Mouse (Mus musculus): ENCODE measurements at regions not wholly inside any gene's neighbourhood (a gene's known extent, or its start where the extent isn't known, plus 50 kb on each side); places are given as distances from the start of the nearest gene placed in this dataset.

DNA sequence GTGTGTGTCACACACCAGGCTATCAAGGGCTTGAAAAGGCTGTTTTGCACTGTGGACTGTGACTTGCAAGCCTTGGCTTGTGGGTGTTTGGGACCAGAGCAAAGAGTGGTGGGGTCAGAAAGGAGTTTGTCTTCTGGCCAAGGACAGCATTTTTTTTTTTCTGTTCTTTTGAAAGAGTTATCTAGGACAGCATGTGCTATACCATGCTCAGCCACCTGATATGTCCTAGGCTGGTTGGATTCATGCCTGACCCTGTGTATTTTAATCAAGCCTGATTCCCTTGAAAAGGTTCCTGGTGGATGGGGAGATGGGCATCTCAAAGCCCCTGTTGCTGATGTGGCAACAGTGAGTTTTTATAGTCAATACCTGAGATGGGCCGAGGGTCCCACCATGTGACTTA, 61.2 kb upstream of the Serp2 start:
- Histone ChIP-seq H3K36me3 (ENCODE audit: control insufficient read depth, insufficient read depth, low read length, poor library complexity, severe bottlenecking) (no peaks in the 10 kb centered on the region), H3K4me1 (ENCODE audit: control insufficient read depth in 2 of 2, insufficient read depth in 2 of 2, low read length in 2 of 2, poor library complexity in 1 of 2) (peaks cover 2 to 18% of the 10 kb centered on the region in 2 experiments; a peak in 3 of 4 replicates), H3K9ac (ENCODE audit: insufficient read depth, low read depth, low read length, poor library complexity, severe bottlenecking) (no peak overlapping the region), H3K4me3 (ENCODE audit: insufficient read depth in 1 of 2, low read depth in 1 of 2, low read length in 2 of 2, poor library complexity in 1 of 2, severe bottlenecking in 1 of 2) (no peak overlapping the region), H3K9me3 (ENCODE audit: control insufficient read depth, insufficient read depth, low read depth, low read length) (no peaks in the 10 kb centered on the region), H3K27ac (ENCODE audit: insufficient read depth, low read depth, low read length, poor library complexity, severe bottlenecking) (no peak overlapping the region)
- no peak for TF ChIP-seq ZC3H11A (IDR thresholded peaks at IDR 0.05; ENCODE audit: borderline replicate concordance, low read depth, low read length)
- no peak for TF ChIP-seq MAFK (IDR thresholded peaks at IDR 0.05; ENCODE audit: insufficient read depth, low read depth, low read length)
- TF ChIP-seq HCFC1 (IDR thresholded peaks at IDR 0.05; ENCODE audit: borderline replicate concordance, insufficient read depth, low read length), result no peak
- no peak for TF ChIP-seq CHD2 (IDR thresholded peaks at IDR 0.05; ENCODE audit: low read depth, low read length)
- no peak for TF ChIP-seq ZNF384 (IDR thresholded peaks at IDR 0.05; ENCODE audit: low read depth, low read length)
- no peak for DNase-seq (ENCODE audit: low read depth, low spot score)
- in situ Hi-C loops (cut with MboI; ENCODE audit: low sequenced_read_pairs in 2 of 2, unreplicated experiment in 2 of 2), result no loop called here

GRCm38 (mm10) chr14:76617447-76617846, 60.8 kb upstream of the Serp2 start:
- TF ChIP-seq MAFK (IDR thresholded peaks at IDR 0.05; ENCODE audit: insufficient read depth, low read depth, low read length) (no peak), CHD2 (IDR thresholded peaks at IDR 0.05; ENCODE audit: low read depth, low read length) (no peak), ZC3H11A (IDR thresholded peaks at IDR 0.05; ENCODE audit: borderline replicate concordance, low read depth, low read length) (no peak), HCFC1 (IDR thresholded peaks at IDR 0.05; ENCODE audit: borderline replicate concordance, insufficient read depth, low read length) (no peak), ZNF384 (IDR thresholded peaks at IDR 0.05; ENCODE audit: low read depth, low read length) (no peak)
- no peak overlapping the region for H3K4me3 ChIP-seq (ENCODE audit: insufficient read depth in 1 of 2, low read depth in 1 of 2, low read length in 2 of 2, poor library complexity in 1 of 2, severe bottlenecking in 1 of 2)
- no peaks in the 10 kb centered on the region for H3K36me3 ChIP-seq (ENCODE audit: control insufficient read depth, insufficient read depth, low read length, poor library complexity, severe bottlenecking)
- in situ Hi-C loops (cut with MboI; ENCODE audit: low sequenced_read_pairs in 2 of 2, unreplicated experiment in 2 of 2), result no loop called here
- H3K27ac ChIP-seq (ENCODE audit: insufficient read depth, low read depth, low read length, poor library complexity, severe bottlenecking), result no peak overlapping the region
- no peaks in the 10 kb centered on the region for H3K9me3 ChIP-seq (ENCODE audit: control insufficient read depth, insufficient read depth, low read depth, low read length)
- peaks cover 2 to 16% of the 10 kb centered on the region in 2 experiments; a peak in 3 of 4 replicates for H3K4me1 ChIP-seq (ENCODE audit: control insufficient read depth in 2 of 2, insufficient read depth in 2 of 2, low read length in 2 of 2, poor library complexity in 1 of 2)
- no peak for DNase-seq (ENCODE audit: low read depth, low spot score)
- no peak overlapping the region for H3K9ac ChIP-seq (ENCODE audit: insufficient read depth, low read depth, low read length, poor library complexity, severe bottlenecking)

- no peak for DNase-seq (ENCODE audit: low read depth, low spot score)
- TF ChIP-seq HCFC1 (IDR thresholded peaks at IDR 0.05; ENCODE audit: borderline replicate concordance, insufficient read depth, low read length) (no peak), ZC3H11A (IDR thresholded peaks at IDR 0.05; ENCODE audit: borderline replicate concordance, low read depth, low read length) (no peak), CHD2 (IDR thresholded peaks at IDR 0.05; ENCODE audit: low read depth, low read length) (no peak), ZNF384 (IDR thresholded peaks at IDR 0.05; ENCODE audit: low read depth, low read length) (no peak), MAFK (IDR thresholded peaks at IDR 0.05; ENCODE audit: insufficient read depth, low read depth, low read length) (no peak)
- no peaks in the 10 kb centered on the region for H3K9me3 ChIP-seq (ENCODE audit: control insufficient read depth, insufficient read depth, low read depth, low read length)
- no peaks in the 10 kb centered on the region for H3K36me3 ChIP-seq (ENCODE audit: control insufficient read depth, insufficient read depth, low read length, poor library complexity, severe bottlenecking)
- H3K4me1 ChIP-seq (ENCODE audit: control insufficient read depth in 2 of 2, insufficient read depth in 2 of 2, low read length in 2 of 2, poor library complexity in 1 of 2), result peaks cover 2 to 9% of the 10 kb centered on the region in 2 experiments; a peak in 3 of 4 replicates
- H3K27ac ChIP-seq (ENCODE audit: insufficient read depth, low read depth, low read length, poor library complexity, severe bottlenecking), result no peak overlapping the region
- no peak overlapping the region for H3K4me3 ChIP-seq (ENCODE audit: insufficient read depth in 1 of 2, low read depth in 1 of 2, low read length in 2 of 2, poor library complexity in 1 of 2, severe bottlenecking in 1 of 2)
- in situ Hi-C loops (cut with MboI; ENCODE audit: low sequenced_read_pairs in 2 of 2, unreplicated experiment in 2 of 2), result no loop called here
- no peak overlapping the region for H3K9ac ChIP-seq (ENCODE audit: insufficient read depth, low read depth, low read length, poor library complexity, severe bottlenecking)
Measured at GRCm38 (mm10) chr14:76616367-76616683, 59.6 kb upstream of the Serp2 start.

DNA sequence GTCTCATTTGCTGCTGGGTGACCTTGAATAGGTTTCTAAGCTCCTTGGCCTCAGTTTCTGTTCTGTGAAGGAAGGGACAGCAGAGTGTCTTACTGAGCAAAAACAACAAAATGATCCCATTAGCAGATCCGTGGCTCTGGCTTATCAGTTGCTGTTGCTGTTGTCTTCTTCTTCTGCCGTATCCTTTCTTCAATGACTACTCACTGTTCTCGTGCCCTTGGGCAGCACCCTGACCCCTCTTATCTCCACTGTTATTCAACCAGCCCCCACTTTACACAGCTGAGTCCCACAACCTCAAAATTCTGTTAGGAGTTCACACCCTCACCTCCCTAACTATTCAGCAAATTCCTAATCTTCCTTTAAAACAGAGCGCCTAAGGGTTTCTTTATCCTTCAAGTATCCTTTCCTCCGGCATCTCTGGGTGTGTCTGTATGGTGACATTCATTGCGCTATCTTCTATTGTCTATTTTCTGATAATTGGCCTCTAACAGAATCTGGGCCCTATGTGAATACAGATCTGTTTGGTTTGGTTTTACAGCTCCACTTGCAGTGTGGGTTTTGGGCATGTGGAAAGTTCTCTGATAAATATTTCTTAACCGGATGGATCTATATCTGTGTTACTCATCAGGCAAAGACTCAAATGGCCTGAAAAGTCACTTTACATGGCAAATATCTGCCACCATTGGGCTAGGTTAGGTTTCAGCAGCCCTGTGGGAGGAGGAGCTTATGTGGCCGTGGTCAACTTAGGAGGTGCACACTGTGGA, 59.1 kb upstream of the Serp2 start:
- no peak overlapping the region for H3K9ac ChIP-seq (ENCODE audit: insufficient read depth, low read depth, low read length, poor library complexity, severe bottlenecking)
- no peak for DNase-seq (ENCODE audit: low read depth, low spot score)
- in situ Hi-C loops (cut with MboI; ENCODE audit: low sequenced_read_pairs in 2 of 2, unreplicated experiment in 2 of 2), result no loop called here
- no peaks in the 10 kb centered on the region for H3K9me3 ChIP-seq (ENCODE audit: control insufficient read depth, insufficient read depth, low read depth, low read length)
- no peaks in the 10 kb centered on the region for H3K36me3 ChIP-seq (ENCODE audit: control insufficient read depth, insufficient read depth, low read length, poor library complexity, severe bottlenecking)
- H3K4me3 ChIP-seq (ENCODE audit: insufficient read depth in 1 of 2, low read depth in 1 of 2, low read length in 2 of 2, poor library complexity in 1 of 2, severe bottlenecking in 1 of 2), result no peak overlapping the region
- H3K4me1 ChIP-seq (ENCODE audit: control insufficient read depth in 2 of 2, insufficient read depth in 2 of 2, low read length in 2 of 2, poor library complexity in 1 of 2), result peaks cover 2 to 9% of the 10 kb centered on the region in 2 experiments; a peak in 3 of 4 replicates
- TF ChIP-seq MAFK (IDR thresholded peaks at IDR 0.05; ENCODE audit: insufficient read depth, low read depth, low read length) (0 out of 2 replicates have a peak, but pooled peaks have one; percentile 24), CHD2 (IDR thresholded peaks at IDR 0.05; ENCODE audit: low read depth, low read length) (no peak), ZC3H11A (IDR thresholded peaks at IDR 0.05; ENCODE audit: borderline replicate concordance, low read depth, low read length) (no peak), HCFC1 (IDR thresholded peaks at IDR 0.05; ENCODE audit: borderline replicate concordance, insufficient read depth, low read length) (no peak)
- no peak overlapping the region for H3K27ac ChIP-seq (ENCODE audit: insufficient read depth, low read depth, low read length, poor library complexity, severe bottlenecking)
